Mouse (Mus musculus): ENCODE measurements around the gene Smg1. TPM values are rescaled to one million over a fixed set of nuclear protein-coding genes. Genes with fewer than 3 reads are reported as not detected.
"Not testable (repeated sequence)": the region's sequence is repeated elsewhere in the genome, so short reads cannot be mapped to it uniquely, and the experiment has no call there.

The Smg1 gene
- polyA plus RNA-seq, 1 experiment from 2014 or later, result 17.7 TPM

DNA sequence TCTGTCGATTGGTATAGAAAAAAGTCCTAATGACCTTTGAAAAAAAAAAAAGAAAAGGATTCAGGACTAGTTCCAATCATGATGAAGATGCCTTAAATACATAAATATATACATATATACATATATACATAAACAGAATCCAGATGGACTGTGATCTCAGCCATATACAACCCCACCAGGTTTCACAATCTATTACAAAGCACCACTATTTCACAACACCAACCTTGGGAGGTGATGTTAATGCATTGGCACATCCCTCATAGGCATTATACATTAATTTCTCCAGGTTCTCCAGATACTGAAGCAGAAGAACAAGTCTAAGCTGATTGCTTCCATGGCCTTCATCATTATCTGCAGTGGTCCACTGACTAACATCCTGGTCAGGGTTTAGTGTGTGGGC, 58.9 kb downstream of the Smg1 start:
- Histone ChIP-seq H3K9ac (ENCODE audit: low read length) (no peak overlapping the region), H3K4me3 (ENCODE audit: low read depth, low read length) (no peak overlapping the region), H3K27me3 (ENCODE audit: control insufficient read depth, insufficient read depth, low read length) (no peaks in the 10 kb centered on the region), H3K4me2 (ENCODE audit: low read depth) (no peak overlapping the region), H3K4me1 (ENCODE audit: control insufficient read depth, insufficient read depth, low read length) (no peaks in the 10 kb centered on the region), H3K9me3 (ENCODE audit: control insufficient read depth, low read length) (no peaks in the 10 kb centered on the region), H3K27ac (ENCODE audit: low read depth, low read length) (no peak overlapping the region), H3K36me3 (ENCODE audit: control insufficient read depth, insufficient read depth, low read length) (peaks cover 7% of the 10 kb centered on the region; the same call in 1 of the 2 replicates)
- DNase-seq (ENCODE audit: low spot score) (no peak), ATAC-seq (ENCODE audit: insufficient read depth, low FRiP score, low TSS enrichment) (no peak)
- 95% methylated on average over 1 of the region's 1 CpGs for WGBS

DNA sequence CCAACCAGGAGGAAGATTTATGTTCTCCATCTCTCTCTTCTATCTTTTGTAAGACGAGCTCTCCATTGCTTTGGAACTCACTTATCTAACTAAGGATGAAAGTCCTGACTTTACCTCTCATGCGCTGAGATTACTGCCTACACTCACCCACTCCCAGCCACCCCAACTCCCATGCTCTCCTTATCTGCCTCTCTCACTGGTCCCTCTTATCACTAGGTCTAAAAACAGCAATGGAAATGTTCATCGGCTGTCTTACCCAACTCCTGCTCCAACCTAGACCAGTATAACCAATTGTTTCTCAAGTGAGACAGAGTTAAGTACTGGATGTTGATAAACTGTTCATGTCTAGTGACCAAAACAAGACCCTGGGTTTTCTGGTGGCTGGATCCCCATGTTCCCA, 62.3 kb downstream of the Smg1 start:
- no peak overlapping the region for H3K4me3 ChIP-seq (ENCODE audit: low read depth, low read length)
- H3K27ac ChIP-seq (ENCODE audit: low read depth, low read length), result no peak overlapping the region
- H3K9ac ChIP-seq (ENCODE audit: low read length), result no peak overlapping the region
- H3K4me1 ChIP-seq (ENCODE audit: control insufficient read depth, insufficient read depth, low read length), result no peaks in the 10 kb centered on the region
- WGBS, result 91% methylated on average over 3 of the region's 3 CpGs
- H3K9me3 ChIP-seq (ENCODE audit: control insufficient read depth, low read length), result no peaks in the 10 kb centered on the region
- DNase-seq (ENCODE audit: low spot score) (no peak), ATAC-seq (ENCODE audit: insufficient read depth, low FRiP score, low TSS enrichment) (no peak)
- no peaks in the 10 kb centered on the region for H3K27me3 ChIP-seq (ENCODE audit: control insufficient read depth, insufficient read depth, low read length)
- peaks cover 7% of the 10 kb centered on the region; the same call in 1 of the 2 replicates for H3K36me3 ChIP-seq (ENCODE audit: control insufficient read depth, insufficient read depth, low read length)
- H3K4me2 ChIP-seq (ENCODE audit: low read depth), result no peak overlapping the region

DNA sequence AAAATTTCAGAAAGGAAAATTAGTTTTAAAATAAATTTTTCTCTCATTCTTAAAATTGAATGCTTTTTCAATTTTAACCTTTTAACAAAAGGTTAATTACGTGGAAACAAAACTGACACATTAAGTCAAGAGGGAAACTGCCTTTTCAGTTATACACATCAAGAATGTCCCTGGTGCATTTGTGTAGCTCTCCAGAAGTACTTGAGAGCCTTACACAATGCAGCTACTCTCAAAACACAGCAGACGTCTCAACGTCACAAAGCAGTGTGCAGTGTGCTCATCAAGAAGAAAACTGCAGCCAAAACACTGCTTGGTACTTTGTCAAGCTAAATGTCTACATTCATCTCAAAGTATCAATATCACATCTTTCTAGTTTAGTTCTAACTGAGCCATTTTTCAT, 63.7 kb downstream of the Smg1 start:
- peaks cover 7% of the 10 kb centered on the region; the same call in 1 of the 2 replicates for H3K36me3 ChIP-seq (ENCODE audit: control insufficient read depth, insufficient read depth, low read length)
- H3K4me1 ChIP-seq (ENCODE audit: control insufficient read depth, insufficient read depth, low read length), result no peaks in the 10 kb centered on the region
- H3K27me3 ChIP-seq (ENCODE audit: control insufficient read depth, insufficient read depth, low read length), result no peaks in the 10 kb centered on the region
- DNase-seq (ENCODE audit: low spot score) (no peak), ATAC-seq (ENCODE audit: insufficient read depth, low FRiP score, low TSS enrichment) (no peak)
- H3K9me3 ChIP-seq (ENCODE audit: control insufficient read depth, low read length), result no peaks in the 10 kb centered on the region
- no peak overlapping the region for H3K9ac ChIP-seq (ENCODE audit: low read length)
- no peak overlapping the region for H3K4me2 ChIP-seq (ENCODE audit: low read depth)
- H3K4me3 ChIP-seq (ENCODE audit: low read depth, low read length), result no peak overlapping the region
- no peak overlapping the region for H3K27ac ChIP-seq (ENCODE audit: low read depth, low read length)
- 91% methylated on average over 3 of the region's 3 CpGs for WGBS

DNA sequence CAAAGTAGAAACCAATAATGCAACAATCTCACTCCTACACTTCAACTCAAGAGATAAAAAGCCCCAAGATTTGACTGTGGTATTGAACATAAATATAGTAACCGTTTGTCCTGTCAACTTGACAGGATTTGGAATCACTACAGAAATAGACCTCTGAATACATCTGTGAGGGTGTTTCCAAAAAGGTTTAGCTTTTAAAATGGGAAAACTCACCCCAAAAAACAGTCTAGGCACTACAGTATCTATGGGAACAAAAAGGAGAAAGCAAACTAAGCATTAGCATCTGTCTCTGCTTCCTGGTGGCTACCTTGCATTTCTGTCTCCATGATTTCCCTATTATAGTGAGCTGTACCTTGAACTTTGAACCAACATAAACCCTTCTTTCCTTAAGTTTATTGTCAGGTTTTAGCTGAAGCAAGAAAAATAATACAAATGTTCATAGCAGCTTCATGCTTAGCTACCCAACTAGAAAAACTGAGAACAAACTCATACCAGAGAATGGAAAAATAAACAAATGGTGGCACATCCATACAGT, 67.6 kb downstream of the Smg1 start:
- Histone ChIP-seq H3K4me3 (ENCODE audit: low read depth, low read length) (no peak overlapping the region), H3K36me3 (ENCODE audit: control insufficient read depth, insufficient read depth, low read length) (0 out of 2 replicates have a peak, but pooled peaks cover 6% of the 10 kb centered on the region)

DNA sequence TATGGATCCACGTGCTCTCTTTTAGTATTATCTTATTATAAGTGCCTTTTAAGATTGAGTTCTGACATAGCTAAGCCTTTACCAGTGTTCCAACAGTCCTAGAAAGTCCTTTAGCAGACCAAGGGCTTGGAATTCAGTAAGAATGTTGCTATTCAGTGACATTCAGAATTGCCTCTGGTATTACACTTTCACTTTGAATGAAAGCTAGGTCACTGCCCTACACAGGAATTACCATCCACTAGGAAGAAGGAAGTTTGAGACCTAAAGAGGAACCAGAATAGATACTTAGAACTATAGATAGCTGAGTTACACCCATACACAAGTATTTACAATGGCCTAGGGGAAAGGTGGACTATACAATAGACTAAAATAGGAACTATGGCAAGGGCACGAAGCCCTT, 73.3 kb downstream of the Smg1 start:
- not testable (repeated sequence) for H3K9ac ChIP-seq (ENCODE audit: low read length); H3K27ac ChIP-seq (ENCODE audit: low read depth, low read length); DNase-seq (ENCODE audit: low spot score); H3K27me3 ChIP-seq (ENCODE audit: control insufficient read depth, insufficient read depth, low read length); H3K4me1 ChIP-seq (ENCODE audit: control insufficient read depth, insufficient read depth, low read length); H3K4me3 ChIP-seq (ENCODE audit: low read depth, low read length); H3K9me3 ChIP-seq (ENCODE audit: control insufficient read depth, low read length); ATAC-seq (ENCODE audit: insufficient read depth, low FRiP score, low TSS enrichment); H3K4me2 ChIP-seq (ENCODE audit: low read depth); H3K36me3 ChIP-seq (ENCODE audit: control insufficient read depth, insufficient read depth, low read length)
- 100% methylated on average over 2 of the region's 2 CpGs for WGBS

More for the DNA sequence above, 67.6 kb downstream of the Smg1 start:
- Histone ChIP-seq H3K4me2 (ENCODE audit: low read depth) (no peak overlapping the region), H3K9ac (ENCODE audit: low read length) (no peak overlapping the region), H3K27ac (ENCODE audit: low read depth, low read length) (no peak overlapping the region), H3K9me3 (ENCODE audit: control insufficient read depth, low read length) (no peaks in the 10 kb centered on the region), H3K4me1 (ENCODE audit: control insufficient read depth, insufficient read depth, low read length) (no peaks in the 10 kb centered on the region), H3K27me3 (ENCODE audit: control insufficient read depth, insufficient read depth, low read length) (no peaks in the 10 kb centered on the region)
- ATAC-seq (ENCODE audit: insufficient read depth, low FRiP score, low TSS enrichment) (no peak), DNase-seq (ENCODE audit: low spot score) (no peak)
- WGBS, result 97% methylated on average over 1 of the region's 1 CpGs

DNA sequence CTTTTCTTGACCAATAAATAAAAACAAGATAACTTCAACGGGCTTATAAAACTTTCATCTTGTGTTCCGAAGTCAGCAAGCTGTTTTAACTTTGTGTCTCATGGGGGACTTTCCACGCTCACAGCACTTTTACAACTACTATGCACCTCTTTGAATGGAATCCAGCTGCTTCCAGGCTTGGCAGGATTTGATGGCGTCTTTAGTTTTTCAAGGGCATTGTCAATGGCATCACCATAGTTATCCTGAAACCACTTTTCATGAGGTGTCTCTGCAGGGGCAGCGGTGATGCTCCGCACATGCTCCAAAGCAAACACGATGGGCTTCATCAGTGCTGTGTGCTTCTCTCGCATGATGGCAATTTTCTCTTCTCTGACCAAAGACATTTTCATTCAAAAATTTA, 80.5 kb downstream of the Smg1 start:
- no peaks in the 10 kb centered on the region for H3K9me3 ChIP-seq (ENCODE audit: control insufficient read depth, low read length)
- H3K4me3 ChIP-seq (ENCODE audit: low read depth, low read length), result no peak overlapping the region
- H3K27ac ChIP-seq (ENCODE audit: low read depth, low read length), result no peak overlapping the region
- no peak for DNase-seq (ENCODE audit: low spot score)
- H3K4me1 ChIP-seq (ENCODE audit: control insufficient read depth, insufficient read depth, low read length), result no peaks in the 10 kb centered on the region
- H3K36me3 ChIP-seq (ENCODE audit: control insufficient read depth, insufficient read depth, low read length), result peaks cover 5% of the 10 kb centered on the region; the same call in 1 of the 2 replicates
- no peaks in the 10 kb centered on the region for H3K27me3 ChIP-seq (ENCODE audit: control insufficient read depth, insufficient read depth, low read length)
- WGBS, result 89% methylated on average over 8 of the region's 8 CpGs
- ATAC-seq (ENCODE audit: insufficient read depth, low FRiP score, low TSS enrichment), result no peak
- H3K9ac ChIP-seq (ENCODE audit: low read length), result no peak overlapping the region
- H3K4me2 ChIP-seq (ENCODE audit: low read depth), result no peak overlapping the region

DNA sequence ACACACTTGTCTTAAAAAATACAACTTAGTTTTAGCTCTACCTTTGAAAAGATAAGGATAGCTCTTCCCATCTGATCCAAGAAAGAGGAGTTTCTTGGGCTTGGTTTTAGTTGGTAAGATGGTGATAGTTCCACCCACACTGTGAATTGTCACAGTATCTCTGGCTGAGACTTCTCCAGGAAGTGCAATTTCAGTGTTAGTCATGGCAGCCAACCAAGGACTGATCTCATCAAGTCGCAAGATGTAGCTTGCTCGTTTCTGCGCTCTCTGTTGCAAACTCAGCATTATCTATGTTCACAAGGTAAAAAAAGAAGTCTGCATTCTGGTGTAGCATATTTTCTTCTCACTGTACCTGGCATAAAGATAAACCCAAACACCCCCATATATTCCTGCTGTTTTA, 83.3 kb downstream of the Smg1 start:
- DNase-seq (ENCODE audit: low spot score), result no peak
- H3K4me2 ChIP-seq (ENCODE audit: low read depth), result no peak overlapping the region
- no peak overlapping the region for H3K27ac ChIP-seq (ENCODE audit: low read depth, low read length)
- WGBS, result 93% methylated on average over 3 of the region's 3 CpGs
- no peak for ATAC-seq (ENCODE audit: insufficient read depth, low FRiP score, low TSS enrichment)
- no peaks in the 10 kb centered on the region for H3K9me3 ChIP-seq (ENCODE audit: control insufficient read depth, low read length)
- H3K4me3 ChIP-seq (ENCODE audit: low read depth, low read length), result no peak overlapping the region
- no peak overlapping the region for H3K9ac ChIP-seq (ENCODE audit: low read length)
- peaks cover 2% of the 10 kb centered on the region; the same call in 1 of the 2 replicates for H3K36me3 ChIP-seq (ENCODE audit: control insufficient read depth, insufficient read depth, low read length)
- no peaks in the 10 kb centered on the region for H3K4me1 ChIP-seq (ENCODE audit: control insufficient read depth, insufficient read depth, low read length)
- H3K27me3 ChIP-seq (ENCODE audit: control insufficient read depth, insufficient read depth, low read length), result no peaks in the 10 kb centered on the region

DNA sequence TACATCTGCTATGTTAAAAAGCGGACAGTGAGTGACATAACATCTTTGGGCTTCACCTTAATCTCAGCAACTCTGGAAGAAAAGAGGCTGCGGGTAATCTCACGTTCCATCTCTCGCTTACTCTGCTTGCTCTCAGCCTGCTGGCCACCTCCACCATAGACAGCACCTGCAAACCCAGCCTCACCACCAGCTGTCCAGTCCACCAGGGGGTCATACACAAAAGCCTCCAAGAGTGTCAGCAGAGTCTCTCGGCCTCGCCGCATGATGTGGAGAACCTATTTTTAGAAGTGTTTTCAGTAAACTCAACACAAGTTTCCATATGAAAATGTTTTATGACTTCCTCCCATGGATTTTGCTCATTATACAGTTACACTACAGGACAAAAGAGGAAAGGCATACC, 87.0 kb downstream of the Smg1 start:
- no peak for ATAC-seq (ENCODE audit: insufficient read depth, low FRiP score, low TSS enrichment)
- Histone ChIP-seq H3K4me1 (ENCODE audit: control insufficient read depth, insufficient read depth, low read length) (no peaks in the 10 kb centered on the region), H3K4me2 (ENCODE audit: low read depth) (no peak overlapping the region), H3K27me3 (ENCODE audit: control insufficient read depth, insufficient read depth, low read length) (no peaks in the 10 kb centered on the region), H3K9ac (ENCODE audit: low read length) (no peak overlapping the region), H3K9me3 (ENCODE audit: control insufficient read depth, low read length) (no peaks in the 10 kb centered on the region), H3K27ac (ENCODE audit: low read depth, low read length) (no peak overlapping the region), H3K36me3 (ENCODE audit: control insufficient read depth, insufficient read depth, low read length) (peaks cover 4% of the 10 kb centered on the region; the same call in 1 of the 2 replicates), H3K4me3 (ENCODE audit: low read depth, low read length) (no peak overlapping the region)
- no peak for DNase-seq (ENCODE audit: low spot score)
- WGBS, result 96% methylated on average over 7 of the region's 7 CpGs

DNA sequence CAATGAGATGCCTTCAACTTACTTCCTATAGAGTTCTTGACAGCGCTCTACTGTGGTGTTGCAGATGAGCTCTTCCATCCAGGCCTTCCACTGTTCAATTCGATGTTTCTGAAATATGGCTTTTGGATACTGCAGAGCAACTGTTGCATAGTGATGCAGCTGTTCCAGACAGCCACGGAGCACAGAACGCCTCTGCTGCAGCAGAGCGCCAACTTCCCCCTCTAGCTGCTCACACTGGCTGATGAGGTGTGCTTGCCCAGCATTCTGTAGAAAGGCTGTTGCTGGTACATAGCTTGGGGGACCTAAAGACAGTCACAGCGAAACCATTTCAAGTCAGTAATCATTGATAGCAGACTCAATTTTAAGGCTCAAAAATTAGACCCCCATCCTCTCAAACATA, 89.3 kb downstream of the Smg1 start:
- no peaks in the 10 kb centered on the region for H3K4me1 ChIP-seq (ENCODE audit: control insufficient read depth, insufficient read depth, low read length)
- no peak overlapping the region for H3K9ac ChIP-seq (ENCODE audit: low read length)
- 98% methylated on average over 6 of the region's 6 CpGs for WGBS
- DNase-seq (ENCODE audit: low spot score) (no peak), ATAC-seq (ENCODE audit: insufficient read depth, low FRiP score, low TSS enrichment) (no peak)
- H3K4me3 ChIP-seq (ENCODE audit: low read depth, low read length), result no peak overlapping the region
- H3K27me3 ChIP-seq (ENCODE audit: control insufficient read depth, insufficient read depth, low read length), result no peaks in the 10 kb centered on the region
- no peaks in the 10 kb centered on the region for H3K9me3 ChIP-seq (ENCODE audit: control insufficient read depth, low read length)
- H3K36me3 ChIP-seq (ENCODE audit: control insufficient read depth, insufficient read depth, low read length), result peaks cover 2% of the 10 kb centered on the region
- no peak overlapping the region for H3K4me2 ChIP-seq (ENCODE audit: low read depth)
- no peak overlapping the region for H3K27ac ChIP-seq (ENCODE audit: low read depth, low read length)

All from neural tube, embryonic 11.5 days (tissue).